ENCODE assay signal across 15 mouse cellular contexts in genomic region chr1:192762946-192763933, GRCm38 (mm10). TPM values are rescaled to one million over a fixed set of nuclear protein-coding genes. Genes with fewer than 3 reads are reported as not detected.
DNase-seq lines count a peak whose midpoint lies in the region; ATAC-seq lines count a peak whose summit lies in the region.
"Had no signal": no experiment of that assay in that cellular context is flagged by ENCODE, and none has a peak within 500 bp of the region (broad histone marks: within the 10 kb centered on the region; RNA-seq: fewer than 3 reads in every experiment).

No protein-coding gene starts in this region.

- H3K27me3 ChIP-seq in forebrain, embryonic 11.5 days (ENCODE audit: control insufficient read depth, insufficient read depth, low read length), result no peaks in the 10 kb centered on the region
- H3K27me3 ChIP-seq in forebrain, embryonic 13.5 days, result no peaks in the 10 kb centered on the region
- H3K27me3 ChIP-seq: limb, embryonic 12.5 days had no signal

- no peak overlapping the region for H3K4me2 ChIP-seq in forebrain, embryonic 11.5 days (ENCODE audit: low read depth, low read length, severe bottlenecking)
- no peak overlapping the region for H3K4me2 ChIP-seq in forebrain, embryonic 13.5 days
- H3K4me2 ChIP-seq: limb, embryonic 12.5 days had no signal

- no peak for DNase-seq in forebrain, embryonic 11.5 days (ENCODE audit: low spot score)
- DNase-seq in left cerebral cortex, adult 11 months (ENCODE audit: low spot score), result peak; percentile 34
- no peak for DNase-seq in left cerebral cortex, postnatal 4 days
- DNase-seq in CD4-positive helper T cell, adult 2 months (ENCODE audit: low read depth, low spot score), result peak; percentile 61
- DNase-seq in induced T-regulatory cell, adult 2 months (ENCODE audit: low read depth), result peak; percentile 61
- DNase-seq in retina, embryonic 14.5 days (ENCODE audit: low spot score), result no peak
- no peak for DNase-seq in kidney, postnatal 36 days
- DNase-seq: adrenal gland, adult 8-10 months; cerebellum, adult 18-20 months; kidney, postnatal 14 days had no signal

- H3K36me3 ChIP-seq in forebrain, embryonic 11.5 days (ENCODE audit: control insufficient read depth, insufficient read depth, low read length), result no peaks in the 10 kb centered on the region
- H3K36me3 ChIP-seq in forebrain, embryonic 13.5 days (ENCODE audit: poor library complexity, severe bottlenecking), result no peaks in the 10 kb centered on the region
- H3K36me3 ChIP-seq: embryonic facial prominence, embryonic 10.5 days; hindbrain, embryonic 10.5 days; limb, embryonic 12.5 days had no signal

- no peak overlapping the region for H3K4me3 ChIP-seq in forebrain, embryonic 11.5 days (ENCODE audit: low read depth, low read length)
- H3K4me3 ChIP-seq in forebrain, embryonic 13.5 days, result no peak overlapping the region
- H3K4me3 ChIP-seq: embryonic facial prominence, embryonic 10.5 days; hindbrain, embryonic 10.5 days; limb, embryonic 12.5 days had no signal

- WGBS in forebrain, embryonic 11.5 days, result 70% methylated on average over 7 of the region's 7 CpGs
- WGBS in forebrain, embryonic 13.5 days, result 60% methylated on average over 7 of the region's 7 CpGs

- peak; percentile 60; the same call in 1 of the 2 replicates for ATAC-seq in forebrain, embryonic 11.5 days (replicated peaks; ENCODE audit: low FRiP score)
- ATAC-seq in forebrain, embryonic 13.5 days, result no peak

- H3K27ac ChIP-seq in forebrain, embryonic 11.5 days (ENCODE audit: low read depth, low read length), result no peak overlapping the region
- H3K27ac ChIP-seq in forebrain, embryonic 13.5 days, result no peak overlapping the region
- H3K27ac ChIP-seq: embryonic facial prominence, embryonic 10.5 days; hindbrain, embryonic 10.5 days; limb, embryonic 12.5 days; macrophage had no signal

- no peaks in the 10 kb centered on the region for H3K4me1 ChIP-seq in forebrain, embryonic 11.5 days (replicated peaks; ENCODE audit: control insufficient read depth, insufficient read depth, low read length)
- no peaks in the 10 kb centered on the region for H3K4me1 ChIP-seq in forebrain, embryonic 13.5 days
- H3K4me1 ChIP-seq: embryonic facial prominence, embryonic 10.5 days; limb, embryonic 12.5 days had no signal

- intact Hi-C loops in left cerebral cortex, postnatal 4 days (cut with DNase I), result no loop called here

- H3K9ac ChIP-seq in forebrain, embryonic 11.5 days (ENCODE audit: low read length), result no peak overlapping the region
- no peak overlapping the region for H3K9ac ChIP-seq in forebrain, embryonic 13.5 days
- H3K9ac ChIP-seq: limb, embryonic 12.5 days had no signal

- no peaks in the 10 kb centered on the region for H3K9me3 ChIP-seq in forebrain, embryonic 11.5 days (ENCODE audit: control insufficient read depth, low read length)
- H3K9me3 ChIP-seq in forebrain, embryonic 13.5 days (replicated peaks), result no peaks in the 10 kb centered on the region
- H3K9me3 ChIP-seq: embryonic facial prominence, embryonic 10.5 days; hindbrain, embryonic 10.5 days; limb, embryonic 12.5 days had no signal

RNA-seq across cellular contexts. Expression of gene Hhat, which starts 7.8 kb away (rescaled TPM):
- 6.2 and 8.0 TPM in 2 replicates for polyA plus RNA-seq in forebrain, embryonic 11.5 days (2014; fragmentation: Nextera tagmentation; extraction: Ambion mirVana)
- polyA plus RNA-seq in forebrain, embryonic 13.5 days (2015; fragmentation: Nextera tagmentation; extraction: Ambion mirVana), result 2.6 and 3.2 TPM in 2 replicates
- total RNA-seq in left cerebral cortex, postnatal 4 days (2021), result 1 to 10 TPM; 3.1 to 3.5 TPM

Comparison
In these comparisons a context has a peak if more than half of its experiments do, and no peak if none do; other contexts are left out.
1. DNase-seq: peak in left cerebral cortex, adult 11 months (single experiment), CD4-positive helper T cell, adult 2 months (single experiment) and induced T-regulatory cell, adult 2 months (single experiment); none in forebrain, embryonic 11.5 days (single experiment), left cerebral cortex, postnatal 4 days (single experiment), retina, embryonic 14.5 days (single experiment) and kidney, postnatal 36 days (0 of 2).